Mouse (Mus musculus): ENCODE results near the gene Spindoc. TPM values are rescaled to one million over a fixed set of nuclear protein-coding genes. Genes with fewer than 3 reads are reported as not detected.
"Not testable (repeated sequence)": the region's sequence is repeated elsewhere in the genome, so short reads cannot be mapped to it uniquely, and the experiment has no call there.

Spindoc gene
- polyA plus RNA-seq, 1 experiment from 2014 or later, result 22.6 TPM

DNA sequence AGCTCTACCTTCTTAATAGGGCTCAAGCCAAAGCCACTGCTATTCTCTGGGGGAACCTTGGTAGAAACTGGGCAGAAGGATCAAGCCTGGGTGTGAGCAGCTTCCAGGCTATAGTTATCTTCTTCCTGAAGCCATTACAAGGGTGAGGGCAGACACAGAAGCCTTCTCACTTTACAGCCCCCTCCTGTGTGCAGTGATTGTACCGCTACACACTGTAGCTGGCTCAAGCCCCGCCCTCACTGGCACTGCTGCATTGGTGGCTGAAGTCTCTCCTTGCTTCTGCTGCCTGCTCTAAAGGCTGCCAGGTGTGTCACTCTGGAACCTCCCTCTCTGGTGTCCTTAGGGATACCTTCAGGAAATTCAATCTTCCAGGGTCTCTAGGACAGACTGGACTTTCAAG is 29.6 kb upstream of the Spindoc start:
- 63% methylated on average over 2 of the region's 2 CpGs for WGBS
- Histone ChIP-seq H3K4me1 (ENCODE audit: control insufficient read depth, insufficient read depth, low read length) (peaks cover 9% of the 10 kb centered on the region), H3K27me3 (ENCODE audit: control insufficient read depth, insufficient read depth, low read length) (no peaks in the 10 kb centered on the region), H3K9ac (replicated peaks; ENCODE audit: low read depth, low read length) (no peak overlapping the region), H3K9me3 (ENCODE audit: control insufficient read depth, low read length) (no peaks in the 10 kb centered on the region), H3K4me2 (ENCODE audit: low read depth, low read length) (no peak overlapping the region), H3K4me3 (ENCODE audit: low read depth, low read length) (no peak overlapping the region), H3K27ac (ENCODE audit: low read depth, low read length) (no peak overlapping the region), H3K36me3 (ENCODE audit: control insufficient read depth, insufficient read depth, low read length) (no peaks in the 10 kb centered on the region)
- no peak for ATAC-seq (ENCODE audit: low read depth)

DNA sequence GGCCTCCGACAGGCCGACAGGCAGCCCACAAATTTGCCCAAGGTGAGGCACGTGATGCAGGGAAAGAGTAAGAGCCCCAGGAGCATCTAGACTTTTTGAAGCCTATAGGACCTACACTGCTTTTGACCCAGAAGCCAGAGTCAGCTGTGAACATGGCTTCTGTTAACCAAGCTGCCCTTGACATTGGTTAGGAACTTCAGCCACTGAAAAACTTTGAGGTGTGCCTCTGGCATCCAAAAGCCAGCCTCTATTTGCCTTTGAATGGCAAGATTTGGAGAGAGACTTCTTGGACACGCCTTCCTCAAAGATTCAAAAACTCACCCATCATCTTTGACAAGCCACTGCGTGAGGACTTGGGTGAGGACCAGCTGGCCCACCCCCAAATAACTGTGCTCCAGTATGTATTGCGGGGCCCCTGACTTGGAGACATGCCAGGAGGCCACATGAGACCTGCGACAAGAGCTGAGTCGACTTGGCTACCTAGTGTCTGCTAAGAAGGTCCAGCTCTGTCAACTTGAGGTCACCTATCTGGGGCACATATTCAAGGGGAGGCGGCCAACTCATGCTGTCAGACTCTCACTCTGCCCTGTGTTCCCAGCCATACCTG is 21.9 kb upstream of the Spindoc start:
- H3K27me3 ChIP-seq (ENCODE audit: control insufficient read depth, insufficient read depth, low read length), result no peaks in the 10 kb centered on the region
- ATAC-seq (ENCODE audit: low read depth), result no peak
- no peaks in the 10 kb centered on the region for H3K4me1 ChIP-seq (ENCODE audit: control insufficient read depth, insufficient read depth, low read length)
- H3K9ac ChIP-seq (replicated peaks; ENCODE audit: low read depth, low read length), result no peak overlapping the region
- WGBS, result 79% methylated on average over 9 of the region's 9 CpGs
- H3K27ac ChIP-seq (ENCODE audit: low read depth, low read length), result no peak overlapping the region
- H3K36me3 ChIP-seq (ENCODE audit: control insufficient read depth, insufficient read depth, low read length), result no peaks in the 10 kb centered on the region
- no peak overlapping the region for H3K4me2 ChIP-seq (ENCODE audit: low read depth, low read length)
- H3K9me3 ChIP-seq (ENCODE audit: control insufficient read depth, low read length), result no peaks in the 10 kb centered on the region
- H3K4me3 ChIP-seq (ENCODE audit: low read depth, low read length), result no peak overlapping the region

DNA sequence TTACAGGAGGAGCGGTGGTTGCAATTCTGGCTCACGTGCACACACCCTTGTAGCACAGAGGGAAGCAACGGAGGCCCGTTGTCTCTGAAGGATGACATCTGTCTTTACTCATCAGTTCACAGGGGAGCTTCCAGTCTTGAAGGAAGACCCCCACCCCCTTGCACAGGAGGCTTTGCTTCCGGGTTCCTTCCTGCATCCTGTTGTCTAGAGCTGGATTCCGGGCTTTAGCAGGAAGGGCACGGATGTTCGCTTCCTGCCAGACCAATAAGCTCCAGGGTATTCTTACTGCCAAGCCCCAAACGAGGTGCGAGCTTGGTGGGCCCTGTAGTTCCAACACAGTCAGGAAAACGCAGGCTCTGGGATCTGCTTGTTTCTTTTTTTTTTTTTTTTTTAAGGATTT is 17.8 kb upstream of the Spindoc start:
- Histone ChIP-seq H3K9ac (replicated peaks; ENCODE audit: low read depth, low read length) (no peak overlapping the region), H3K36me3 (ENCODE audit: control insufficient read depth, insufficient read depth, low read length) (no peaks in the 10 kb centered on the region), H3K27me3 (ENCODE audit: control insufficient read depth, insufficient read depth, low read length) (no peaks in the 10 kb centered on the region), H3K4me1 (ENCODE audit: control insufficient read depth, insufficient read depth, low read length) (no peaks in the 10 kb centered on the region), H3K4me3 (ENCODE audit: low read depth, low read length) (no peak overlapping the region), H3K4me2 (ENCODE audit: low read depth, low read length) (no peak overlapping the region), H3K27ac (ENCODE audit: low read depth, low read length) (no peak overlapping the region), H3K9me3 (ENCODE audit: control insufficient read depth, low read length) (no peaks in the 10 kb centered on the region)
- WGBS, result 84% methylated on average over 11 of the region's 11 CpGs
- no peak for ATAC-seq (ENCODE audit: low read depth)

DNA sequence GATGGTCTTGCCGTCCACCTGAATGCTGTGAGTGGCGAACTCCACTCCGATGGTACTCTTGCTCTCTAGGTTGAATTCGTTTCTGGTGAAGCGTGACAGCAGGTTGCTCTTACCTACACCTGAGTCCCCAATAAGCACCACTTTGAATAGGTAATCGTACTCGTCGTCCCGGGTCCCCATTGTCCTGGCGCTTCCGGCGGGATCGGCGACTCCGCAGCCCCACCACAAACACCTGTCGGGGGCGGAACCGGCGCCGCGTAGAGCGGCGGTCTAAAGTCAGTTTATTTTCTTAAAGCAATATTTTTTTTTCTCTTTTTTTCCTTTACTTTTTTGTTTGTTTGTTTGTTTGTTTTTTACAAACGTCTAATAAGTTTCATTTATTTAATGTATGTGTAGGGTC is 16.1 kb upstream of the Spindoc start:
- H3K4me2 ChIP-seq (ENCODE audit: low read depth, low read length); H3K36me3 ChIP-seq (ENCODE audit: control insufficient read depth, insufficient read depth, low read length); H3K27ac ChIP-seq (ENCODE audit: low read depth, low read length); H3K27me3 ChIP-seq (ENCODE audit: control insufficient read depth, insufficient read depth, low read length); ATAC-seq (ENCODE audit: low read depth); H3K9me3 ChIP-seq (ENCODE audit: control insufficient read depth, low read length); H3K9ac ChIP-seq (replicated peaks; ENCODE audit: low read depth, low read length); H3K4me1 ChIP-seq (ENCODE audit: control insufficient read depth, insufficient read depth, low read length); H3K4me3 ChIP-seq (ENCODE audit: low read depth, low read length): not testable (repeated sequence)
- WGBS, result 31% methylated on average over 24 of the region's 24 CpGs

DNA sequence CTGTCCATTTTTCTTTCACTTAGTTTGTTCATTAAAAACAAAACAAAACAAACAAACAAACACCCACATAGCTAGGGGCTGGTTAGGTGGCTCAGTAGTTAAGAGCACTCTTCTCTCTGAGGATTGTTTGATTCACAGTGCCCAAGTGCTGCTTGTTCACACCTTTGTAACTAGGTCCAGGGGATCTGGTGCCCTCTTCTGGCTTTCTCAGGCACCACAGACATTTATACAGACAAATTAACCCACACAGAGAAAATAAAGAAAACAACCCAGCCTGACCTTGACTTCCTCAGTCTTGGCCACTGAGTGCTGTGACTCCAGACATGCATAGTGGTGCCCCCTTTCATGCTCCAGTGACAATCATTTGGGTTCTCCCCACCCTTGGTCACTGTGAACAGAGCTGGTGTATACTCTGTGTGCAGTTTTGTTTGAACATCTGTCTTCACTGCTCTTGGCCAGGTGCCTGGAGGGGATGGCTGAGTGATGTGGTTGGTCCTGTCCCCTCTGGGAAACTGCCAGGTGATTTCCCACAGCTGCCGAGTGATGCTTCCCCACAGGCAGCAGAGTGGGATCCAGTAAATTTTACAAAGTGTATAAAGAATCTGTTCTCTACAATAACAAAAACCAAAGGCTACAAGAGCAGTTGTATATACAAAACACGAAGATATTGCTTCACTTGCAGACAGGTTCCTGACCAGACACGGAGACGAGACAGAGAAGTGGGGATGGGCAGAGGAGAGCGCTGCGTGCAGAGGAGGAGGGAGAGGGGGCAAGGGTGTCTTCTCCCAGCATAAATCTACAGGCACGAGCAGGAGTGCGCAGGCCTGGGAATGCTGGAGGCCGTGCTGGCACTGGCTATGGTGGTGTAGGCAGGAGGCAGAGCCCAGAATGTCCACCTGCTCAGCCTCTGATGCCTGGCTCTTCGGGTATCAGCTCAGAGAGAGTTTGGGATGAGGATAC is 14.4 kb upstream of the Spindoc start:
- ATAC-seq (ENCODE audit: low read depth), result not testable (repeated sequence)
- WGBS, result 50% methylated on average over 6 of the region's 10 CpGs

DNA sequence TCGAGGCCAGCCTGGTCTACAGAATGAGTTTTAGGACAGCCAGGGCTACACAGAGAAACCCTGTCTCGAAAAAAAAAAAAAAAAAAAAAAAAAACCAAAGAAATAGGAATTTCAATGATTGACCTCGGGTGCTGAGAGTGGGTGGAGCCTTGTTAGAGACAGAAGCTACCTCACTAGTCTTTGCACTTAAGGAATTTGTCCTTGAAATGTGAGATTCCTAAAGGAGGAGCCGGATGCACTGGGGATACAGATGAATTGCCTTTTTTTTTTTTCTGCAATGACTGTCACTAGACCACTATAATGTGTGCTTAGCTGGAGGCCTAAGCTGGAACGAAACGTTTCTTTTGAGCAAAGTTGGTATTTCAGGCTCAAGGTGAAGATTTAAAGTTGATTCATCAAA is 5.7 kb upstream of the Spindoc start:
- Histone ChIP-seq H3K27ac (ENCODE audit: low read depth, low read length) (no peak overlapping the region), H3K9me3 (ENCODE audit: control insufficient read depth, low read length) (no peaks in the 10 kb centered on the region), H3K36me3 (ENCODE audit: control insufficient read depth, insufficient read depth, low read length) (no peaks in the 10 kb centered on the region), H3K27me3 (ENCODE audit: control insufficient read depth, insufficient read depth, low read length) (no peaks in the 10 kb centered on the region), H3K9ac (replicated peaks; ENCODE audit: low read depth, low read length) (no peak overlapping the region), H3K4me1 (ENCODE audit: control insufficient read depth, insufficient read depth, low read length) (no peaks in the 10 kb centered on the region; the same call in 1 of the 2 replicates), H3K4me2 (ENCODE audit: low read depth, low read length) (no peak overlapping the region), H3K4me3 (ENCODE audit: low read depth, low read length) (no peak overlapping the region)
- 88% methylated on average over 6 of the region's 6 CpGs for WGBS
- ATAC-seq (ENCODE audit: low read depth), result no peak

More for the DNA sequence above, 14.4 kb upstream of the Spindoc start:
- H3K27ac ChIP-seq (ENCODE audit: low read depth, low read length); H3K9ac ChIP-seq (replicated peaks; ENCODE audit: low read depth, low read length); H3K4me3 ChIP-seq (ENCODE audit: low read depth, low read length); H3K4me1 ChIP-seq (ENCODE audit: control insufficient read depth, insufficient read depth, low read length); H3K9me3 ChIP-seq (ENCODE audit: control insufficient read depth, low read length); H3K36me3 ChIP-seq (ENCODE audit: control insufficient read depth, insufficient read depth, low read length); H3K4me2 ChIP-seq (ENCODE audit: low read depth, low read length); H3K27me3 ChIP-seq (ENCODE audit: control insufficient read depth, insufficient read depth, low read length): not testable (repeated sequence)

DNA sequence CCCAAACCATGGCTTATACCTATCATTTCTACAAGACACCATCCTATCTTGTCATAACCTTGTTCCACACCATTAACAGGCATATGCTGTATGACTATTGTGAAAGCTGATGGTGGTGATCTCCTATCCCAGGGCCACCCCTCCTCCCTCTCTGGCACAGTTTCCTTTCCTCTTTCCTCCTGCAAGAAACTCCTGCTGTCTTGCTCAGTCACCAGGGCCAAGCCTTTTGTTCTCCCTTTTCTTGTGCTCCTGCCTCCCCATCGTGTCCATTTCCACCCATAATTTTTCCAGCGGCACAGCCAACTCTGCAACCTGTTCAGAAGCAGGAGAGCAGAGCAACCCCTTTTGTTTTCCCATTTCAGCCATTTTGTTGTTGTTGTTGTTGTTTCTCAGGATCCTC is 3.2 kb upstream of the Spindoc start:
- no peak for ATAC-seq (ENCODE audit: low read depth)
- 35% methylated on average over 2 of the region's 2 CpGs for WGBS
- peaks cover 7% of the 10 kb centered on the region for H3K4me1 ChIP-seq (ENCODE audit: control insufficient read depth, insufficient read depth, low read length)

DNA sequence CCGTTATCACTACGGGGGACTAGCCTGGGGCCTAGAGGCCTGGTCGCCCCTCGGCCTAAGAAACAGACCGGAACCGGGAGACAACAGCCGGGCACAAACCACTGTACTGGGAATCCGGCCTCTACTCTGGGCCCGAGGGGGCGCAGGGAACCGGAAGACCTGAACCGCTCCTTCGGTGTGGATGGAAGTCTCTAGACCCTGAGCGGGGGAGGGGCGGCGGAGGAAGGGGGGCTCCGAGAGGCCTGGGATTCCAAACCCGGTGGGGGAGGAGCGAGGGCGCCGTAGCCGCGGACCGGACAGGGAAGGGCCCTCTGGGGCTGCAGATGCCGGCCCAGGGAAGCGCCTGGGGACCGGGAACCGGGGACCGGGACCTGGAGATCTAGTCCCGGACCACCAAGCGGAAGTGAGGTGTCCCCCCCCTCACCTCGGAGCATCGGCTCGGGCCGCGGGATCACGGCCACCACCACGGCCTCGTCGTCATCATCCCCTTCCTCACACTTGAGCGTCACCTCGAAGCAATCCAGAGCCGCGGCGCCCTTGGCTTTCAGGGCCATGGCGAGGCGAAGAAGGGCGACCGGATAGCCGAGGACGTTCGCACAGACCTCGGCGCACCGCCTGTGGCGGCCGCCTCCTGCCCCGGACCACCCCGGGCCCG is 419 bp downstream of the Spindoc start:
- Histone ChIP-seq H3K9me3 (ENCODE audit: control insufficient read depth, low read length) (no peaks in the 10 kb centered on the region), H3K4me1 (ENCODE audit: control insufficient read depth, insufficient read depth, low read length) (peaks cover 13% of the 10 kb centered on the region), H3K4me3 (ENCODE audit: low read depth, low read length) (peak overlapping the region; percentile 77), H3K9ac (replicated peaks; ENCODE audit: low read depth, low read length) (peak overlapping the region; percentile 79), H3K27me3 (ENCODE audit: control insufficient read depth, insufficient read depth, low read length) (no peaks in the 10 kb centered on the region), H3K36me3 (ENCODE audit: control insufficient read depth, insufficient read depth, low read length) (no peaks in the 10 kb centered on the region), H3K27ac (ENCODE audit: low read depth, low read length) (peak overlapping the region; percentile 91), H3K4me2 (ENCODE audit: low read depth, low read length) (peak overlapping the region; percentile 53)
- ATAC-seq (ENCODE audit: low read depth), result peak; percentile 38
- WGBS, result 1% methylated on average over 59 of the region's 60 CpGs

More for the DNA sequence above, 3.2 kb upstream of the Spindoc start:
- Histone ChIP-seq H3K9ac (replicated peaks; ENCODE audit: low read depth, low read length) (no peak overlapping the region), H3K27me3 (ENCODE audit: control insufficient read depth, insufficient read depth, low read length) (no peaks in the 10 kb centered on the region), H3K27ac (ENCODE audit: low read depth, low read length) (no peak overlapping the region), H3K36me3 (ENCODE audit: control insufficient read depth, insufficient read depth, low read length) (no peaks in the 10 kb centered on the region), H3K4me3 (ENCODE audit: low read depth, low read length) (no peak overlapping the region), H3K9me3 (ENCODE audit: control insufficient read depth, low read length) (no peaks in the 10 kb centered on the region), H3K4me2 (ENCODE audit: low read depth, low read length) (no peak overlapping the region)

DNA sequence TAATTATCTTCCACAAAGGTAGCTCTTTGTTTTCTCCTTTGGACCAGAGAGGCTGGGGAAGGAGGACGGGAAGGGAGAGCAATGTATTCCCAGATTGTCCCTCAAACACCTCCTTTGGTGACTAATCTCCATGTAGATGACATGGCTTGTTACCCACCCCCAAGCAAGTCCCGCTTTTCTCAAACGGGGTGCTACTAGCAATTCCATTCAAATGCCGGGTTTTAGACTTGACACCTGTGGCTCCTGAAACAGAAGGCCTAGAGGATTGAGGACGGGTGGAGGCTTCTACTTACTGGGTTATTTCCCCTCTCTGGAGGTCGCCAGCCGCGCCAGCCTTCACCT is 917 bp downstream of the Spindoc start:
- H3K4me2 ChIP-seq (ENCODE audit: low read depth, low read length), result peak overlapping the region; percentile 53
- peak overlapping the region; percentile 77 for H3K4me3 ChIP-seq (ENCODE audit: low read depth, low read length)
- peaks cover 13% of the 10 kb centered on the region for H3K4me1 ChIP-seq (ENCODE audit: control insufficient read depth, insufficient read depth, low read length)
- H3K9ac ChIP-seq (replicated peaks; ENCODE audit: low read depth, low read length), result peak overlapping the region; percentile 79
- 2% methylated on average over 8 of the region's 8 CpGs for WGBS
- no peaks in the 10 kb centered on the region for H3K27me3 ChIP-seq (ENCODE audit: control insufficient read depth, insufficient read depth, low read length)
- no peaks in the 10 kb centered on the region for H3K9me3 ChIP-seq (ENCODE audit: control insufficient read depth, low read length)
- H3K36me3 ChIP-seq (ENCODE audit: control insufficient read depth, insufficient read depth, low read length), result no peaks in the 10 kb centered on the region
- no peak for ATAC-seq (ENCODE audit: low read depth)
- H3K27ac ChIP-seq (ENCODE audit: low read depth, low read length), result peak overlapping the region; percentile 91
